In the genomic region with DNA sequence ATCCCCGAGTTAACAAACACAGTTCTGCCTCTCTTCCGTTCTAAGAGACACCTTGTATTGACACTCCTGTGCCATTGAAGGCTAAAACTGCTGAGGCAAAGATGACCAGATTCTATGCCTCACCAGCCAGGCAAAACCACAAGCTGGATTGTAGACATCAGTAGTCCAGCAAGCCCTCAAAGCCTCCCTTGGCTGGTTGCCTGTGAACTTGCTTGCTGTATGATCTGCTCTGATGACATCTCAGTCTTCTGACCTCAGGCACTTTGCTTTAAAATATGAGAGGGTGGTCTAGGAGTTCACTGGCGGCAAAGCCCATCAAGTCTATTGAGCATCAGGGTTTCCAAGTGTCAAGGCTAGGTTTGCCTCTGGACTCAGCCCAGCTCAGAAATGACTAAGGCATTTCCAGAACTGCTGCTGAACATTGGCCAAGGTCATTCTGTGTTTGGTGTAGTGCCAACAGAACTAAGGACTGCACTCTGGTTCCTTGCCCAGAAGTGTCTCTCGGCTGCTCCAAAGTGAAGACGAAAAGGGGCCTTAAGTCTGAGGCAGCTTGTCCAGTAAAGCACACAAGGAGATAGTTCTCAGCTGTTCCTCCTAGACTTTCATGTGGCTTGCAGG, we compare ENCODE assay signal across 8 mouse cellular contexts.
DNase-seq lines count a peak whose midpoint lies in the region; ATAC-seq and TF ChIP-seq lines count a peak whose summit lies in the region.

No protein-coding gene starts in this region.

- no peaks in the 10 kb centered on the region for H3K27me3 ChIP-seq in forebrain, postnatal 0 days (ENCODE audit: insufficient read depth, low read length)
- no peaks in the 10 kb centered on the region for H3K27me3 ChIP-seq in forebrain, embryonic 10.5 days (ENCODE audit: poor library complexity, severe bottlenecking)
- H3K27me3 ChIP-seq in stomach, postnatal 0 days (ENCODE audit: control insufficient read depth, insufficient read depth, low read length): no peaks in the 10 kb centered on the region

- no peak for TF ChIP-seq CTCF in forebrain, postnatal 0 days (IDR thresholded peaks at IDR 0.05; ENCODE audit: low read depth)
- no peak for TF ChIP-seq CTCF in stomach, postnatal 0 days (IDR thresholded peaks at IDR 0.05; ENCODE audit: low read depth)

- H3K4me1 ChIP-seq in forebrain, postnatal 0 days (ENCODE audit: insufficient read depth): no peaks in the 10 kb centered on the region
- H3K4me1 ChIP-seq in forebrain, embryonic 10.5 days: no peaks in the 10 kb centered on the region
- H3K4me1 ChIP-seq in stomach, postnatal 0 days (replicated peaks; ENCODE audit: control insufficient read depth, insufficient read depth): no peaks in the 10 kb centered on the region

- no peak for ATAC-seq in forebrain, postnatal 0 days
- ATAC-seq in stomach, postnatal 0 days (ENCODE audit: low FRiP score, low TSS enrichment): peak; percentile 45; the same call in 1 of the 2 replicates
- no peak for ATAC-seq in frontal cortex, adult (ENCODE audit: low TSS enrichment)

- H3K9ac ChIP-seq in forebrain, postnatal 0 days: no peak overlapping the region
- H3K9ac ChIP-seq in stomach, postnatal 0 days (ENCODE audit: low read length): no peak overlapping the region

- no peak overlapping the region for H3K4me2 ChIP-seq in forebrain, postnatal 0 days (ENCODE audit: low read depth)
- H3K4me2 ChIP-seq in stomach, postnatal 0 days (replicated peaks; ENCODE audit: low read depth): no peak overlapping the region

- H3K27ac ChIP-seq in forebrain, postnatal 0 days (ENCODE audit: low read depth, low read length): no peak overlapping the region
- no peak overlapping the region for H3K27ac ChIP-seq in forebrain, embryonic 10.5 days
- H3K27ac ChIP-seq in stomach, postnatal 0 days (replicated peaks): no peak overlapping the region

- no peak for TF ChIP-seq EP300 in stomach, postnatal 0 days (optimal IDR thresholded peaks at IDR 0.05)

- WGBS in forebrain, postnatal 0 days: 75% methylated on average over 5 of the region's 5 CpGs
- WGBS in forebrain, embryonic 10.5 days: 94% methylated on average over 5 of the region's 5 CpGs
- WGBS in stomach, postnatal 0 days: 60% methylated on average over 5 of the region's 5 CpGs

- no peaks in the 10 kb centered on the region for H3K36me3 ChIP-seq in forebrain, postnatal 0 days (ENCODE audit: insufficient read depth)
- H3K36me3 ChIP-seq in forebrain, embryonic 10.5 days (replicated peaks): no peaks in the 10 kb centered on the region
- H3K36me3 ChIP-seq in stomach, postnatal 0 days (ENCODE audit: control insufficient read depth, insufficient read depth, low read length): no peaks in the 10 kb centered on the region

- no peaks in the 10 kb centered on the region for H3K9me3 ChIP-seq in forebrain, postnatal 0 days (ENCODE audit: low read length)
- H3K9me3 ChIP-seq in forebrain, embryonic 10.5 days: no peaks in the 10 kb centered on the region
- H3K9me3 ChIP-seq in stomach, postnatal 0 days (ENCODE audit: control insufficient read depth, low read length): no peaks in the 10 kb centered on the region

- DNase-seq in forebrain, postnatal 0 days: peak; percentile 32
- no peak for DNase-seq in forebrain, embryonic 10.5 days (ENCODE audit: extremely low spot score, low spot score)
- peak; percentile 85 for DNase-seq in 3T3-L1 (ENCODE audit: low read depth, low spot score)
- peak; percentile 39 for DNase-seq in gastrocnemius, postnatal 10 days
- DNase-seq in kidney, postnatal 14 days: peak; percentile 88
- DNase-seq in stomach, postnatal 0 days (ENCODE audit: low spot score): no peak
- no peak for DNase-seq in cerebellum, adult 9-11 months

- H3K4me3 ChIP-seq in forebrain, postnatal 0 days (ENCODE audit: low read depth, low read length): no peak overlapping the region
- no peak overlapping the region for H3K4me3 ChIP-seq in forebrain, embryonic 10.5 days
- H3K4me3 ChIP-seq in stomach, postnatal 0 days (ENCODE audit: low read depth, low read length): no peak overlapping the region

Comparison
In these comparisons a context has a peak if more than half of its experiments do, and no peak if none do; other contexts are left out.
1. DNase-seq: peak in forebrain, postnatal 0 days (single experiment), 3T3-L1 (single experiment), gastrocnemius, postnatal 10 days (single experiment) and kidney, postnatal 14 days (single experiment); none in forebrain, embryonic 10.5 days (single experiment), stomach, postnatal 0 days (single experiment) and cerebellum, adult 9-11 months (single experiment).